Mouse (Mus musculus): ENCODE results near the gene Rbms1.

Gene Rbms1

GRCm38 (mm10) chr2:60712891-60713290, 250.1 kb downstream of the Rbms1 start:
- DNase-seq (ENCODE audit: low spot score in 2 of 2) = no peak

- no peak for DNase-seq (ENCODE audit: low spot score in 2 of 2)
Observed at GRCm38 (mm10) chr2:60712483-60712882, 250.5 kb downstream of the Rbms1 start.

GRCm38 (mm10) chr2:60711098-60711880, 251.7 kb downstream of the Rbms1 start:
- no peak for DNase-seq (ENCODE audit: low spot score in 2 of 2)

- DNase-seq (ENCODE audit: low spot score in 2 of 2) = no peak
Observed at GRCm38 (mm10) chr2:60710317-60710716, 252.7 kb downstream of the Rbms1 start.

DNA sequence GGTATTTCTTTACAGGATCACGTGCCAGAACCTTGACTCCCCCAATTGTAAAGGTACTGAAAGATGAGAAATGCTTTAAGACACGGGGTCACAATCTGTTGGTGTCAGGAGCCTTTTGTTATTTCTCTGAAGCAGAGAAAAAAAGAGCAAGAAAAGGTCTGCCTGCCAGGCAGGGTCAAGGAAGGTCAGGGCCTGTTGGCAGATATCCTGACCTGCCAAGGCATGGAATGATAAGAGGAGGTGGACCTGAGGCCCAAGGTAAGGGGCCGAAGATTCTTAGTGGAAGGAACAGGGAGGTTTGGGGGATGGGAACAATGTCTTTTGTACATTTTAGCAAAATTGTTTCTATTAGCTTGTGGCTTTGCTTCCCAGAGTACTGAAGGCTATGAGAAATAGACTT, 254.3 kb downstream of the Rbms1 start:
- no peak for DNase-seq (ENCODE audit: low spot score in 2 of 2)

DNA sequence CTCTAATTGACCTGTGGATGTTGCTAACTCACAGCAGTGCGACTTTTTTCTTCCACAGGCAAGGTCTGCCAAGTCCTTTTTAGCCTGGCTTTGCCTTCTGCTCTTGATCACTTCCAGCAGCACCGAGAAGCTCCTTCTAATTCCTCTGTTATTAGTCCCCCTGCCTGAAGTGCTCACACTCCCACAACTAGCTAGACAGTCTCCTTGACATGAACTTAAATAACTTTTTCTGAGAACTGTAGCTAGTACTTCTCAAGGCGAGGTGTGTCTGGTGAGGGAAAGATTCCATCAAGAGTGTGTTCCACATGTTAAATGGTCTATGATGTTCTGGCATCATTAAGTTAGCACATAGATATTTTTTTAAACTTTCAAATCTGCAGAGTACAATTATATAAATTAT, 256.1 kb downstream of the Rbms1 start:
- DNase-seq (ENCODE audit: low spot score in 2 of 2) = no peak

- no peak for DNase-seq (ENCODE audit: low spot score in 2 of 2)
Observed at GRCm38 (mm10) chr2:60705426-60705825, 257.6 kb downstream of the Rbms1 start.

- DNase-seq (ENCODE audit: low spot score in 2 of 2) = no peak
Observed at GRCm38 (mm10) chr2:60703315-60703714, 259.7 kb downstream of the Rbms1 start.

DNA sequence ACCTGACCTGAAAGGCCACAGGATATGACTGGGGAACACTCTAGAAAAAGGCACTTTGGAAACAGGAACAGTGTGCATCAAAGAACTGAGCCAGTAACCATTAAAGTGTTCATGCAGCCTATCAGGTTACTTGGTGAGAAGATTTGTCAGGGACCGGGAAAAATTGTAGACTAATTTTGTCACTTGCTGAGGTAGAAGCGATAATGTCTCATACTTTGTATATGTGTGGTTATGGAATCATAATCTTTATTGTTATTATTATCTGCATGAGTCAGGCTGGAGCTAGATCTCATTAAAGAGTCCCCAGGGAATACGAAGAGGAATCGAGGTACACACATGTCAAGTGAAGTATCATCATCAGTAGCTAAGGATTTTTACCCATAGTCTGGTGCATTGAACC, 262.0 kb downstream of the Rbms1 start:
- no peak for DNase-seq (ENCODE audit: low spot score in 2 of 2)

Measured in right cerebral cortex, postnatal 36 days (tissue).